Mouse (Mus musculus): Measurements from ENCODE around the gene Trmt44. TPM values are rescaled to one million over a fixed set of nuclear protein-coding genes. Genes with fewer than 3 reads are reported as not detected.

Gene Trmt44
- total RNA-seq, 2 experiments from 2014 or later: 4.1 to 4.6 TPM

DNA sequence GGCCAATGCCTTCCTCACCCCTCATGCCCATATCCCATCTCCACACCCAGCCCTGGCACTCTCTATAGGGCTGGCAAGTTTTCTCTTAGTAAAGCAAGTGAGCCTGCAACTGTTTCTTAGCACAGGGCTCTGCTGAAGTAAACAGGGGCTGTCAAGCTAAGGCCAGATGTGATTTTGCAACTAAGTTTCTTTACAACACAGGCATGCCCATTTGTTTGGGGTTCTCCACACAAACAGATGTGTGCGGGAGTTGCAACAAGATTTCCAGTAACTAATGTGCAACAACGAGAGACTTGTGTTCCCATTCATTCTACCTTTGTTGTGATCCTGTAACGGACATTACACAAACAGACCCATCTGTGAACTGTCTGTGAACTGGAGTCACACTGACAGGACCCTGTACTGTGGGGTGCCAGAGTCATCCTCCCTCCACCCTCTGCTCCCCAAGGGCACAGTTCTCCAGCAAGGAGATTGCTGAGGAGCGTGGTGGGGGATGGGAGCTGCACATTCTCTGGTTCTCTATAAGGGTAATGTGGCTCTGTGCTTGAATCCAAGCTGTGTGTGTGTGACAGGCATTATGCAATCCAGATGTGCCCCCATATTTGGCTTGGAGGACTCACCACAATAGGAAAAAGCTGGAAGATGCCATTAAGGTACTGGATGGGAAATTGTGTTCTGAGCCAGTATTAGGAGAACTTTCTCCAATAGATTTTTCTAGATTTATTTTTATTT, 33.6 kb downstream of the Trmt44 start:
- no peak for DNase-seq

DNA sequence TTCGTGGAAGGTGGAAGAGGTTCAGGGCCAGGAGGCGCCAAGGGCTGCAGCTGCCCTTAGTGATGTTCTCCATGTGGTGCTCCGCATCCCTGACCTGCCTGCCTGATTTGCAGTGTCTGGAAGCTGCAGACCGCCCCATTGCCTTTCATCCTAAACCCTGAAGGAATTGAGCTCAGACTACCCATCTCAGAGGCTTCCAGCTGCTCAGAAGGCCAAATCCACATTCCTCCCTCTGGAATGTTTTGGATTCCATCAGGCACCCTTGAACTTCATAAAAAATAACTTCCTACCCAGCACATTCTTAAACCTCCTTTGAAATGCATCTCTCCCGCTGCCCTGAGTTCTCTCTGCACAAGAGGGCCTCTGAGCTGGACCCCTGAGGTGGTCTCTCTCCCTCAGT, 34.3 kb downstream of the Trmt44 start:
- DNase-seq: no peak

DNA sequence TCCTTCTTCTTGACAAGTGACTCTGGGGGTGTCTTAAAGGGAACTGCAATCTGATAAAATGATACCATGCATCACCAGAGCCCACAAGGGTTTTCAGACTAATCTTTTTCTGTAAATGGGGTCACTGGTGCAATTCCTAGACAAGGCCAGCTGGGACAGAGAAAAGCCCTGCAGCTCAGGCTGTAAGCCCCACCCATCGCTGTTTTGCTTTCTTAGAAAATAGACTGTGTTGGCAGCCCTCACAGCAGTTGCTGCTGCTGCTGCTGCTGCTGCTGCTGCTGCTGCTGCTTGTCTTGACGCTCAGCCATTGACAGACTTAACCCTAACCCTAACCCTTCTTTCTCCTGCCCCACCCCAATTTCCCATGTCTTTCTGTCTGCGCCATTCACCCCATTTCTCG, 35.3 kb downstream of the Trmt44 start:
- no peak for DNase-seq

DNA sequence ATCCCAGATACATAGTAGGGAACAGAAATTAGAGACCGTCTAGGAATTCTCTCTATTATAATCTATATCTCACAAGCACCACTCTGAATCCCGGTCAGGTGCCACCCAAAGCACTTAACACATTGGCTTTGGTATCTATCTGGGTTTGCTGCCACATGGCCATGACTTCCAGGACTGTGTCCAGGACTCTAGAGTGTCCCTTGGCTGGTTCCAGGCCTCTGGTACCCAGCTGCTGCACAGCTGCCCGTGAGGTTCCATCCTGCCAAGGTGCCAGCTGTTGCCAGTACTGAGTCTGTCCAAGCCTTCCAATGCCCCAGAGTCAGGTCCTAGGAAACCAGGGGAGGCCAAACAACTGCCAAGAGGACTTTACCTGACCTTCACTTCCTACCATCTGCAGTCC, 36.8 kb downstream of the Trmt44 start:
- DNase-seq: no peak

DNA sequence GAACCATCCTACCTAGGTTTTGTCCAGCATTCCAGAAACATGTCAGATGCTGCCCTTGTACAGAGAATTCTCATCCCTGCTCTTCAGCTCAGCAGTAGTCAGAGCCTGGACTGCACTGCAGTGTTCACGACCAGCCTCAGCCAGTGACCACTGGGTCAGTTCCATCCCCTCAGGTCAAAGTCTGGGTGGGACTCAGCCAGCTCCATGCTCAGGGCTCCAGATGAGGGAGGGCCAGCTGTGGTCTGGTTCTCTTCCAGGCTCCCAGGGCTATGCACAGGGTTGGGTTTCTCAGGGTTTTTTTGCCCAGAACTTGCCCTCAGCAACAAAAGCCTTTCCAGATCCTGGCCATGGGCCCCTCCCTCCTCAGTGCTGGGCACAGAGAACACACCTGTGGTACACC, 37.4 kb downstream of the Trmt44 start:
- DNase-seq: no peak

DNA sequence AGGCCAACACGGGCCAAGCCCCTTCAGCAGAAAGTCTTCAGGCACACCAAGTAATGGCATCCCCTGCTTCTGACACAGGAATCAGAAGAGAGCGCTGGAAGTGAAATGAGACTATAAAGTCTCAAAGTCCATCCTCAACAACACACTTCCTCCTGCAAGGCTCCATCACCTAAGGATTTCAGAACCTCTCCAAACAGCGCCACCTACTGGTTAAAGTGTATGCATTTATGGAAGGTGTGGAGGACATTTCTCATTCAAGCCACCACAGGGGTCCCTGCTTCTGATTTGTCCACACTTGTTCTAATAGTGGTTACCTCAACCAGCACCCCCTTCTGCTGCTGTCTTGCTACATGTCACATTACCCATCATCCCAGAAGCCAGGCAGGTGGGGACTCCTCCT, 38.6 kb downstream of the Trmt44 start:
- DNase-seq: no peak

DNA sequence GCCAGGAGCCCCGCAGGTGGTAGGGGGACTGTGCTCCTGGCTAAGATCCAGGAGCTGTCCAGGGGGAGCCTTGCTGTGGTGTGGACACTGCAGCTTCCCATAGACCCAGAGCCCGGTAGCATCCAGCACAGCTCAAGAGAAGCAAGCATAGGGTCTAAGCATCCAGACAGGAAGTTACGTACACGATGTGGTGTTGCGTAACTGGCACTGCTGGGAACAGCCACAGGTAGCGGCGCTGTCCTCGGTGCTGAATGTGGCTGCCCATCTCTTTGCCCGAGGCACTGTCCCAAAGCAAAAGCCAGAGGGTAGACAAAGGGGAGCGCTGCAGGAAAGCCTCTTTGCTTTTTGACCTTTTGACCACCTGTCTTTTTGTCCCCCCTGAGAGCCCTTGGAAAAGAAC, 43.3 kb downstream of the Trmt44 start:
- DNase-seq: peak; percentile 63

DNA sequence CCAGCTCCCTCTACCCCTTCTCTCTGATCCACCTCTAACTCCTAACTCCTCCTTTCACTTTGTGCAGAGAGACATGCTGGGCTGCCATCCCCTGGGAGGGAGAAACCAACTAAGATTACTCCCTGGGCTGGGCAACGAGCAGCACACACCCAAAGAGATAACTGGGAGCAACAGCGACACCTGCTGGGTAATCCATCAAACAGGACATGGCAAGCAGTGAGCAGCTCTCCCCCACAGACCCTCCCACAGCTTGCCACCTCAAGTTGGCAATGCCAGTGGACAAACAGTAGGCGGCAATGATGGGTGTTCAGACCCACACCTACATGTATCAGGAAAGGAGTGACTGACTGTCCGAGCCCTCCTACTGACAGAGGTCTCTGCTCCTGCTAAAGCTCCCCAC, 44.4 kb downstream of the Trmt44 start:
- peak; percentile 61 for DNase-seq

DNA sequence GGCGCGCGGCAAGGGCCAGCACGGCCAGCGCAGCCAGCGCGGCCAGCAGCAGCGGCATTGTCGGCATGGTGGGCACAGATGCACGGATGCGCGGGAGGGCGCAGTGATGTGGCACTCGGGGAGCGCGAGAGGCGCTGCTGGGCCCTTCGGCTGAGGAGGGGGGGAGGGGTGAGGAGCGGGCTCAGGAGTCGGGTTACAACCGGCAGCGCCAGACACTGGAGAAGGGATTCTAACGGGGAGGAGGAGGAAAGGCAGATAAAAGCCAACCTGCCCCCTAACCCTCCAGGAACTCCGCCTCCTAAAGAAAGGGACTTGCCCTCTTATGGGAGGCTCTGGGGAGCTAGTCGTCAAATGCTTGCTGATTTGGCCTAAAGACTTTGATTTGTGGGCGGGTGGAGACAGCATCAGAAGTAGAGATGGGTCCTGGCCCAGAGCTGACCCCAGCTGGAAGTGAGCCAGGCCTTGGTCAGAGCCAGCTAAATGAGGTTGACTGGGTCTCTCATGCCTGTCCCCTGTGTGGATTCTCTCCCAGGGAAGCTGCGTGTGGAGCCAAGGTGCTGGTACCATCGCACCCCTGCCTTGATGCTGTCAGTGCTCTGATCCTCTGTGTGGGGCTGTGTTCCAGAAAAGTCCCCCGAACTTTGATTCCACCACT, 49.3 kb downstream of the Trmt44 start, which contains the start of gene Cpz:
Cpz (minus strand) TSS at position 230 of the 655 bp plus-strand sequence.
- DNase-seq: peak; percentile 68

DNA sequence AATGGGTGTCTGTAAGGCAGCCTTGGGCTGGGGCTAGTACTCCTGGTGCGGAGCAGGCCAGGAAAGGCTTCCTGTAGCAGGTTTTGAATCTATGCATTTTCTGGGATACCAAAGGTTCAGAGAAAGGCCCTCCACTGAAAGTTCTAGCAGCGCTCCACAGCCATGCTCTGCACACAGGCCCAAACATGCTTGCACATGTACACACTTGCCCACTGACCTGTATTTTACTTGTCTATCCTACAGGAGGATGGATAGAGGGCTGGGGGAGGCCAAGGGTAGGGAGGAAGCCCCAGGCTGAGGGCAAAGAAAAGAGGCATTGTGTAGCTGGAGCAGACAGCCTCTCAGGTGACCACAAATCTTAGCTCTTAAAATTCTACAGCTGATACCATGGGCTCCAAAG, 50.5 kb downstream of the Trmt44 start:
- no peak for DNase-seq

DNA sequence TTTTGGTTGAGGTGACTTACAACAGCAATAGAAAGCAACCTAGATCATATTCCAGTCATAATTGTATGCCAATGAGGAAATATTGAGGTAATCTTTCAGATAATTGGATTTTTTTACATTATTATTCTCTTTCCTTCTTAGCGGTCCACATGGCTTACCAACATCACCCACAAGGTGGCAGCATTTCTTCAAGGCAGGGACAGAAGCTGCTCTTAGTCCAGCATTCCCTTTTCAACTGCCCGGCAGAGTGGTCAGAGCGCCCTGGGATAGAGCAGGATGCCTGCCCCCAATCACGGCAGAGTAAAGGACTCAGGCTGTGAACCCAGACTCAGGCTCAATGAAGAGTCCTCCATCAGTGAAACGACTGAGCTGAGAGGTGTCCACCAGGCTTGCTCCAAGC, 51.1 kb downstream of the Trmt44 start:
- peak; percentile 88 for DNase-seq

DNA sequence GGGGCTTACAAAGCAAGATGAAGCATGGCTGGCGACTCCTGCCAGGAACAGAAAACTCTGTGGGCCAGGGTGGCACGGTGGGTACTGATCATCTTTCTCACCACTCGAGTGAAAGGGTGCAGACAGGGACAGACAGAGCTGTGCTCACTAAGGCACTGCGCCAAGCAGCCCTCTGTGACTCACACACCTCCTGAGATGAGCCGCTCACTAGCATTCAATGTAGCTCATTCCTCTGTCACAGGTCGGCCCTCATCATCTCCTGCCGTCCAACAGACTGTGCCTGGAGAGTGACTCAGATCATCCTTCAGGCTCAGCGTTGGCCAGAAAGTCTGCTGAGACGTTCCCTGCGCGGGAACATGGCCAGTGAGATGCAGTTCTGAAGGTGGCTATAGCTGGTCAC, 58.1 kb downstream of the Trmt44 start:
- no peak for DNase-seq

DNA sequence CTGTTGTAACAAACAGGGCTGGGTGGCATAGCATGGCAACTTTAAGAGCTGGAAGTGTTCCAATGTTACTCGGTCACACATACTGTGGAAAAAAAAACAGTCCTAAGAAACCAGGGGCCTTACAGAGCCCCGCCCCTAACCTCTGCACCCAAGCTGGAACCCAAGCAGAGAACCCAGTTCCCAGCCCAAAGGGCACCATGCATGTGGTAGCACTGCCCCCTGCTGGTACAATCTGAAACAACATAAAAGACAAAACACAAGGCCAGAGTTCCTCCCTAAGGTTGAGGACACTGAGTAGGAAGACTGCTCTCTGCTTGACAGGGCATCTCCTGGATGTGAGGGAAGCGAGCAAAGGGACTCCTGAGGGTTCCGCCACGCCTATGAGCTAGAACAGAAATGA, 64.3 kb downstream of the Trmt44 start:
- DNase-seq: peak; percentile 72

Other genes with a start within 250 kb of the Trmt44 start
- not detected for gene Hmx1, start 186.0 kb downstream of the Trmt44 start, total RNA-seq (2021)
- gene Cpz, start 49.4 kb downstream of the Trmt44 start, total RNA-seq (2021): 1 to 10 TPM; 3.2 to 3.6 TPM
- gene Acox3, start 8.0 kb upstream of the Trmt44 start, total RNA-seq (2021): 10 to 100 TPM; 20.8 to 23.6 TPM
- gene Htra3, start 104.7 kb upstream of the Trmt44 start, total RNA-seq (2021): 10 to 100 TPM; 23.3 to 30.8 TPM
- 10 to 100 TPM; 12.9 to 16.2 TPM for gene Sh3tc1, start 164.9 kb upstream of the Trmt44 start, total RNA-seq (2021)
- gene Ablim2, start 182.8 kb upstream of the Trmt44 start, total RNA-seq (2021): 10 to 100 TPM; 10.8 to 11.7 TPM